Mouse (Mus musculus) lung, postnatal 10 days (tissue): ENCODE data around the gene Serp1.
A peak's percentile ranks its signal among the peaks of the same experiment; 100 is the strongest.

Experiments used
- DNase-seq: peaks from one replicate; pipeline ENCODE4 v3.0.0; 2021

Gene Serp1

GRCm38 (mm10) chr3:58525652-58526407 lies at the start of gene Serp1, which contains the start of gene Eif2a:
TSS of gene Serp1 (minus strand) at chr3:58525892.
TSS of gene Eif2a (plus strand) at chr3:58525821.
- peak; percentile 99 for DNase-seq

- no peak for DNase-seq
Observed at GRCm38 (mm10) chr3:58570821-58571220, 45.1 kb upstream of the Serp1 start.

- no peak for DNase-seq
Observed at GRCm38 (mm10) chr3:58561437-58561836, 35.7 kb upstream of the Serp1 start.

- DNase-seq: no peak
Observed at GRCm38 (mm10) chr3:58559887-58560286, 34.2 kb upstream of the Serp1 start.

- DNase-seq: no peak
Observed at GRCm38 (mm10) chr3:58556649-58557048, 31.0 kb upstream of the Serp1 start.

GRCm38 (mm10) chr3:58552001-58552811 lies 26.5 kb upstream of the Serp1 start:
- DNase-seq: no peak

GRCm38 (mm10) chr3:58536573-58536972 lies 10.9 kb upstream of the Serp1 start:
- DNase-seq: no peak

- no peak for DNase-seq
Observed at GRCm38 (mm10) chr3:58526408-58526737, 681 bp upstream of the Serp1 start.

GRCm38 (mm10) chr3:58525166-58525565 lies 526 bp downstream of the Serp1 start:
- no peak for DNase-seq

GRCm38 (mm10) chr3:58524246-58524645 lies 1.4 kb downstream of the Serp1 start:
- DNase-seq: no peak

- no peak for DNase-seq
Observed at GRCm38 (mm10) chr3:58523386-58523785, 2.3 kb downstream of the Serp1 start.

- DNase-seq: no peak
Observed at GRCm38 (mm10) chr3:58521361-58521760, 4.3 kb downstream of the Serp1 start.

- DNase-seq: no peak
Observed at GRCm38 (mm10) chr3:58520286-58520685, 5.4 kb downstream of the Serp1 start.

GRCm38 (mm10) chr3:58519536-58519935 lies 6.2 kb downstream of the Serp1 start:
- no peak for DNase-seq

- DNase-seq: no peak
Observed at GRCm38 (mm10) chr3:58518962-58519361, 6.7 kb downstream of the Serp1 start.

- DNase-seq: no peak
Observed at GRCm38 (mm10) chr3:58517800-58518199, 7.9 kb downstream of the Serp1 start.

- no peak for DNase-seq
Observed at GRCm38 (mm10) chr3:58517258-58517657, 8.4 kb downstream of the Serp1 start.

- peak; percentile 9 for DNase-seq
Observed at GRCm38 (mm10) chr3:58516602-58516976, 9.1 kb downstream of the Serp1 start.

GRCm38 (mm10) chr3:58515947-58516601 lies 9.6 kb downstream of the Serp1 start:
- no peak for DNase-seq

- no peak for DNase-seq
Observed at GRCm38 (mm10) chr3:58513483-58513882, 12.2 kb downstream of the Serp1 start.

GRCm38 (mm10) chr3:58512740-58513139 lies 13.0 kb downstream of the Serp1 start:
- no peak for DNase-seq

- DNase-seq: peak; percentile 21
Observed at GRCm38 (mm10) chr3:58511581-58511980, 14.1 kb downstream of the Serp1 start.

- DNase-seq: no peak
Observed at GRCm38 (mm10) chr3:58508020-58508750, 17.5 kb downstream of the Serp1 start.
